Mouse (Mus musculus): ENCODE results near the gene Lhfpl4.
A peak's percentile ranks its signal among the peaks of the same experiment; 100 is the strongest.

Lhfpl4 gene

GRCm38 (mm10) chr6:113168316-113168975 is 26.7 kb downstream of the Lhfpl4 start:
- DNase-seq, result no peak

- peak; percentile 64 to 67 for DNase-seq
Measured at GRCm38 (mm10) chr6:113166661-113167251, 28.4 kb downstream of the Lhfpl4 start.

- DNase-seq, result no peak
Measured at GRCm38 (mm10) chr6:113163513-113163912, 31.7 kb downstream of the Lhfpl4 start.

- DNase-seq, result no peak
Measured at GRCm38 (mm10) chr6:113161982-113162381, 33.2 kb downstream of the Lhfpl4 start.

- no peak for DNase-seq
Measured at GRCm38 (mm10) chr6:113160106-113160505, 35.1 kb downstream of the Lhfpl4 start.

- no peak for DNase-seq
Measured at GRCm38 (mm10) chr6:113156064-113156463, 39.1 kb downstream of the Lhfpl4 start.

GRCm38 (mm10) chr6:113154886-113155285 is 40.3 kb downstream of the Lhfpl4 start:
- no peak for DNase-seq

- no peak for DNase-seq
Measured at GRCm38 (mm10) chr6:113154071-113154470, 41.1 kb downstream of the Lhfpl4 start.

- no peak for DNase-seq
Measured at GRCm38 (mm10) chr6:113145249-113145648, 49.9 kb downstream of the Lhfpl4 start.

GRCm38 (mm10) chr6:113144764-113145163 is 50.4 kb downstream of the Lhfpl4 start:
- DNase-seq, result peak; percentile 34 to 48

GRCm38 (mm10) chr6:113141389-113142094 is 53.6 kb downstream of the Lhfpl4 start:
- peak; percentile 48 to 79 for DNase-seq

GRCm38 (mm10) chr6:113133360-113133759 is 61.8 kb downstream of the Lhfpl4 start:
- no peak for DNase-seq

- DNase-seq, result no peak
Measured at GRCm38 (mm10) chr6:113120806-113121205, 74.4 kb downstream of the Lhfpl4 start.

Measured in kidney, adult 8-10 months (tissue).